Mouse (Mus musculus) heart, postnatal 0 days (tissue): ENCODE results near the gene Hist1h2bh.

Experiments
- CTCF ChIP-seq: IDR thresholded peaks from 2 replicates; pipeline ENCODE4 v1.5.1; 2016; ENCODE audit warnings: antibody characterized with exemption, control low read depth, low read depth
- EP300 ChIP-seq: IDR thresholded peaks from 2 replicates; pipeline ENCODE4 v1.6.1; 2016; ENCODE audit warnings: antibody characterized with exemption, low read depth

DNA sequence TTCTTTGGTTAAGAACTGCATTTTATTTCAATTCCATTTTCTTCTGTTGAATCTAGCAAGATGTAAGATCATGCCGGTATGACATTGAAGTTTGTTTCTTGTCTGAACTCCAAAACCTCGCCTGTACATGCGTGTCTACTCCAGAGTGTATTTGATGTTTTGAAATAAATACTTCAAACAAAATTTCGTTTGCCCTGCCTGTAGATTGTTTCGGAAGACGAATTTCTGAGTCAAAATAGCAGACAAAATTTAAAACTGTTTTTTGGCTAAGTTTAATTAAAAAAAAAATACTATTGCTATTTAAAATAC lies 24.9 kb downstream of the Hist1h2bh start:
- no peak for TF ChIP-seq CTCF
- TF ChIP-seq EP300: no peak
